Mouse (Mus musculus) G1E-ER4 (cell line): Measurements from ENCODE around the gene Kat6b. TPM values are rescaled to one million over a fixed set of nuclear protein-coding genes. Genes with fewer than 3 reads are reported as not detected.

ENCODE experiments used
- GATA1 ChIP-seq: IDR thresholded peaks from one replicate; pipeline ENCODE4 v1.8.0; 2012; ENCODE audit warnings: low read length, inconsistent platforms
- polyA plus RNA-seq: library from polyadenylated mRNA; stranded (reverse); fragments of >175 nt; gene quantifications from 2 replicates; pipeline ENCODE4 v1.2.3, GENCODE M21; 2012

The Kat6b gene
- polyA plus RNA-seq, 1 experiment = 3.5 TPM

DNA sequence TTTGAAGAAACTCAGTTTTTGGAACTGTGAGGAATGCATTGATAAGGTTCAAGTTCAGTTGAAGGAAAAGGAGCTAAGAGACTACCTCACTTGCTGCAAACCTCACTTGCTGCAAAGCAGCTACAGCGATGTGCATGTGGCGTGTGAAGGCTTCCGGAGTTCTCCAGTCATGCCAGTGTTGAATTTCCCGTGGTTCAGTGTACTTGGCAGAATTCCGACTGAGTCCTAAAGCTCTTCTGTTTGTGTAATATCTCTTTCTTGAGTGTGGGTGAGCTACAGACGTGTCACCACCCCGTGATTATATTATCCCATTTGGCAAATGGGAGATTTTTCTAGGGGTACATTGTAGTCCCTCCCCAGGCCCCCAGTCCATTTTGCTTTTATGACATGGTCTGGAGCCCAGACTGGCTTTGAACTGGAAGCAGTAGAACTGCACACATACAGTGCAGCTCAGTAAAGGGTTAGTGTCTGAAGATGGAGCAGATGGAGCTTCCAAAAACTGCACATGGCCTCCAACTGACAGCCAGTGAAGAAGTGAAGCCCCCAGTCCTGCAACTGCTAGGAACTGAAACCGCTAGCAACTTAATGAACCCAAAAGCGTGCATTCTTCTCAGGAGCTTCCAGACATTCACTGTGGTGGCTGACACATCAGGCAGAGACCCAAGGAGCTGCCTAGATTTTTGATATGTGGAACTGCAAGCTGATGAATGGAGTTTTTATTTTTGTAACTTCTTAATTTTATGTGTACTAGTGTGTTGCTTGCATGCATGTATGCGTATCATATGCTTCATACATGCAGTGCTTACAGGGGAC lies 84.5 kb downstream of the Kat6b start:
- no peak for TF ChIP-seq GATA1

- no peak for TF ChIP-seq GATA1
Observed at GRCm38 (mm10) chr14:21567293-21567984, 86.2 kb downstream of the Kat6b start.

GRCm38 (mm10) chr14:21568821-21569220 lies 87.6 kb downstream of the Kat6b start:
- TF ChIP-seq GATA1 = no peak

DNA sequence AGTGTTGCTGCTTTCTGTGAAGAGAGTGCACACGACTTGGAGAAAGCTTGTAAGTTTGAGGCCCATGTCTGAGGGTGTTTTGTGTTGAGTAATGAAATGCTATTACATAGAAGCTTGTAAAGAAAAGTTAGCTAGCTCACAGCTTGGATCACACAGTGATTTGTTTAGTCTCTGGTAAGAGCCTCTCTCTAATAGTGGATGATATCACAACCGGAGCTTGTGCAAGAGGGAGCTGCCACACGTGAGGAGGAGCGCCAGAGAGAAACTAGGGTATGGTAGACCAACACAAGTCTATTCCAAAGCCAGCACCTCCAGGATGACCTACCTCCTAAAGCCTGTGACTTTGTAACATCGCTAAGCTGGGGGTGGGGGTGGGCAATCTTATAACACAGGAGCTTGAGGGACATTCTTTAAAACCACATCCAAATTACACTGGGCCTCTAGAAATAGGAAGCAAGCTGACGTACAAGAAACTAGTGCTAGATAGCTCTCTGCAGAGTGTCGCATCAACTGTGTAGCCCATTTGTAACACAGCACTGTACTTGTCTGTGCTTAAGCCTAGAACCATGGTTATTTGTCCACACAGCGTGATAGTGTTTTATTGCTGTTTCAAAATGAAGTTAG lies 93.6 kb downstream of the Kat6b start:
- no peak for TF ChIP-seq GATA1

GRCm38 (mm10) chr14:21576867-21577266 lies 95.6 kb downstream of the Kat6b start:
- TF ChIP-seq GATA1 = no peak

GRCm38 (mm10) chr14:21581198-21581597 lies 100.0 kb downstream of the Kat6b start:
- no peak for TF ChIP-seq GATA1

- TF ChIP-seq GATA1 = no peak
Observed at GRCm38 (mm10) chr14:21582301-21582700, 101.1 kb downstream of the Kat6b start.

- TF ChIP-seq GATA1 = no peak
Observed at GRCm38 (mm10) chr14:21583051-21583450, 101.8 kb downstream of the Kat6b start.

DNA sequence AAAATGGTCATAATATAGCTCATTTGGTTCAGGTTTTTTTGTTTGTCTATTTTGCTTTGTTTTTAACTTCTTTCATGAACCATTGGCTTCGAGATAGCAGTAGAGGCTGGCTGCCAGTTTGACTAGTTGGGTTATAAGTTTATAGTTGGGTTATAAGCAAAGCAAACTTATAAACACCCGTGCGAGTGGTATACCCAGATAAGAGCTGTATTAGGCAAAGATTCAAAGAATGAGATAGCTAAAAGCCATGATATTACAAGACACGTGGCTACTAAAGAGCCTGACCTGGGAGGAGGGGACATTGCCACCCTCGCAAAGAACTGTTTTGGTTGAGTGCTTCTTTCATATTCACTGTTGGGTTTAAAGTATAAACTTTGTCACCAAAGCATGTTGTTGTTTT lies 102.6 kb downstream of the Kat6b start:
- peak; percentile 12 for TF ChIP-seq GATA1

DNA sequence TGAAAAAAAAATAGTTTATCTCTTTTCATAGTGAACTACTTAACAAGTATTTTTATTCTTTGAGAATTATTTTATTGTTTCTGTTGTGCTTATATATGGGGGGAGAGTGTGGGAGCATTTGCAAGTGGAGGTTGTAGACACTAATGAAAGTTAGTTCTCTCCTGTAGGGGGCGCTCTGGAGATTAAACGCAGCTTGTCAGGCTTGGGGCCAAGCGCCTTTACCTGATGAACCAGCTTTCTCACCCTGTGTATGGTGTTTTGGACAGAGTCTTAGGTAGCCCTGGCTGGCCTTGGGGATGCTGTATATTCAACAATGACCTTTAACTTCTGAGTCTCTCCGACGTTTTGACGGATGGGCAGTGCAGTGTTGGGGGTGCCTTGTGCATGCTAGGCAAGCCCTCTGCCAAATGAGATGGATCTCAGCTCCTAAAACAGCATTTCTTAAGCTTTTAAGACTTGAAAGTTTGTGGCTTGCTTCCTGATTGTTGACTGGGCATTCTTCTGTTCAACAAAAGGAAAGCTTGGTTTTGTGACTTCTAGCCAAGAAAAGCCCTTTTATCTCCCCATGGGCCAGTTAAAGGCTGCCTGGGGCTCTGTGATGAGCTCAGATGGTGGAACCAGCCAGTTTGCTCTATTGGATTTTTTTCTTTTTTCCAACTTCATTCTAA lies 103.4 kb downstream of the Kat6b start:
- no peak for TF ChIP-seq GATA1

- no peak for TF ChIP-seq GATA1
Observed at GRCm38 (mm10) chr14:21585491-21586251, 104.4 kb downstream of the Kat6b start.

GRCm38 (mm10) chr14:21586481-21587118 lies 105.4 kb downstream of the Kat6b start:
- no peak for TF ChIP-seq GATA1

GRCm38 (mm10) chr14:21587931-21588330 lies 106.7 kb downstream of the Kat6b start:
- TF ChIP-seq GATA1 = no peak

- TF ChIP-seq GATA1 = no peak
Observed at GRCm38 (mm10) chr14:21589620-21590019, 108.4 kb downstream of the Kat6b start.

- TF ChIP-seq GATA1 = no peak
Observed at GRCm38 (mm10) chr14:21590205-21590604, 109.0 kb downstream of the Kat6b start.
